In the genomic region with DNA sequence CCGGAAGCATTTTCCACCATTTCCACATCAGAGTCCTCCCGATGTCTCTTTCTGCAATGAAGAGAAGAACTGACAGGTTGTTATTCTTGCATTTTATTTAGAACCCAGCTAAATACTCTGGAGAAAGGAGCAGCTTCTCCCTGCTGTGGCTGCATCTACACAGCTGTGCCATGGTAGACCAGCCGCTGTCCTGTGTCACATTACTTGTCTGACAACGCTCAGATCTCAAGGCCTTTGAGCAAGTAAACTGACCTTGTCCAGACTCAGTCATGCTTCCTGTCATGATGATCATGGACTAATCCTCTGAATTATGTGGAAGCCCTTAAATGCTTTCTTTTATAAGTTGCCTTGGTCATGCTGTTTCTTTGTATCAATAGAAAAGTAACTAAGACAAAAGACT, we compare ENCODE assay signal across 13 mouse cellular contexts. TPM values are rescaled to one million over a fixed set of nuclear protein-coding genes. Genes with fewer than 3 reads are reported as not detected.
A peak's percentile ranks its signal among the peaks of the same experiment; 100 is the strongest.
DNase-seq lines count a peak whose midpoint lies in the region.
"Had no signal": no experiment of that assay in that cellular context is flagged by ENCODE, and none has a peak within 500 bp of the region (broad histone marks: within the 10 kb centered on the region; RNA-seq: fewer than 3 reads in every experiment).

No protein-coding gene starts in this region.

- DNase-seq in adrenal gland, adult 2 months: peak; percentile 62
- peak; percentile 45 for DNase-seq in adrenal gland, adult 8-10 months
- peak; percentile 40 for DNase-seq in adrenal gland, postnatal 14 days
- DNase-seq in adrenal gland, postnatal 36 days: peak; percentile 46 to 57
- no peak for DNase-seq in right cerebral cortex, postnatal 10 days (ENCODE audit: low spot score in 2 of 2)
- DNase-seq in spleen, postnatal 14 days (ENCODE audit: low spot score in 2 of 2): no peak
- no peak for DNase-seq in layer of hippocampus, postnatal 36 days
- DNase-seq: cerebellum, adult 11 months; cerebellum, adult 18-20 months; cerebellum, adult 8-10 months; cerebellum, adult 9-11 months; cerebellum, postnatal 14 days; cerebellum, postnatal 36 days had no signal

RNA-seq across cellular contexts. Expression of a gene that starts 31.8 kb away (rescaled TPM):
- 10 to 100 TPM; 15.0 to 17.5 TPM for total RNA-seq in adrenal gland, adult 2 months (2021)
- polyA plus RNA-seq in adrenal gland, adult 2 months (2012; rRNA removed): 11.0 and 13.2 TPM in 2 replicates
- total RNA-seq in adrenal gland, adult 8-10 months (2022): 10 to 100 TPM; 14.7 to 31.2 (median 24.7) TPM
- total RNA-seq in adrenal gland, postnatal 14 days (2021): 20.6 and 20.9 TPM in 2 replicates
- total RNA-seq in adrenal gland, postnatal 36 days (2021): 10 to 100 TPM; 14.0 to 15.3 TPM
- 10 to 100 TPM; 15.6 to 18.6 TPM for total RNA-seq in layer of hippocampus, postnatal 36 days (2021)

RNA-seq across cellular contexts. Expression of a gene that starts 31.9 kb away (rescaled TPM):
- 10 to 100 TPM; 33.5 to 44.2 TPM for total RNA-seq in adrenal gland, adult 2 months (2021)
- polyA plus RNA-seq in adrenal gland, adult 2 months (2012; rRNA removed): 6.4 and 7.7 TPM in 2 replicates
- total RNA-seq in adrenal gland, adult 8-10 months (2022): 10 to 100 TPM; 53.3 to 64.1 (median 57.7) TPM
- 36.3 and 39.8 TPM in 2 replicates for total RNA-seq in adrenal gland, postnatal 14 days (2021)
- total RNA-seq in adrenal gland, postnatal 36 days (2021): 10 to 100 TPM; 43.5 to 48.6 TPM
- total RNA-seq in layer of hippocampus, postnatal 36 days (2021): 10 to 100 TPM; 75.9 to 84.3 TPM

Comparison
In these comparisons a context has a peak if more than half of its experiments do, and no peak if none do; other contexts are left out.
1. DNase-seq: peak in adrenal gland, adult 2 months (single experiment), adrenal gland, adult 8-10 months (single experiment), adrenal gland, postnatal 14 days (single experiment) and adrenal gland, postnatal 36 days (2 of 2); none in right cerebral cortex, postnatal 10 days (0 of 2), spleen, postnatal 14 days (0 of 2) and layer of hippocampus, postnatal 36 days (0 of 2).